Comparison of ENCODE assay signal across 17 mouse cellular contexts in genomic region chr2:83692651-83693545, GRCm38 (mm10). TPM values are rescaled to one million over a fixed set of nuclear protein-coding genes. Genes with fewer than 3 reads are reported as not detected.
DNase-seq lines count a peak whose midpoint lies in the region; ATAC-seq lines count a peak whose summit lies in the region.
"Had no signal": no experiment of that assay in that cellular context is flagged by ENCODE, and none has a peak within 500 bp of the region (broad histone marks: within the 10 kb centered on the region; RNA-seq: fewer than 3 reads in every experiment).

No protein-coding gene starts in this region.

- H3K4me1 ChIP-seq in intestine, embryonic 16.5 days (ENCODE audit: control insufficient read depth, insufficient read depth, low read length) = no peaks in the 10 kb centered on the region
- H3K4me1 ChIP-seq: limb, embryonic 15.5 days; stomach, embryonic 15.5 days had no signal

- peak; percentile 44 for DNase-seq in heart, adult 11 months
- no peak for DNase-seq in heart, adult 18-20 months
- DNase-seq in ES-CJ7 (ENCODE audit: low read depth, low spot score) = peak; percentile 91
- DNase-seq in kidney, adult 18-20 months = peak; percentile 56
- DNase-seq in kidney, postnatal 25 days = peak; percentile 46 to 64
- DNase-seq in gastrocnemius, postnatal 10 days = no peak
- DNase-seq: B cell, adult 2 months; cerebellum, adult 9-10 months; embryo, embryonic 11 days; heart, postnatal 36 days; lung, adult 18-20 months had no signal

- H3K36me3 ChIP-seq in intestine, embryonic 16.5 days (ENCODE audit: control insufficient read depth, insufficient read depth, low read length) = no peaks in the 10 kb centered on the region
- H3K36me3 ChIP-seq: limb, embryonic 15.5 days; stomach, embryonic 15.5 days had no signal

- 44% methylated on average over 10 of the region's 10 CpGs for WGBS in intestine, embryonic 16.5 days

- H3K27ac ChIP-seq in intestine, embryonic 16.5 days (ENCODE audit: low read length) = no peak overlapping the region
- H3K27ac ChIP-seq: limb, embryonic 15.5 days; macrophage; stomach, embryonic 15.5 days had no signal

- no peaks in the 10 kb centered on the region for H3K9me3 ChIP-seq in intestine, embryonic 16.5 days (ENCODE audit: control insufficient read depth, low read length)
- H3K9me3 ChIP-seq: limb, embryonic 15.5 days; stomach, embryonic 15.5 days had no signal

- no peak overlapping the region for H3K4me2 ChIP-seq in intestine, embryonic 16.5 days (ENCODE audit: low read depth, low read length)
- H3K4me2 ChIP-seq: heart, embryonic 11.5 days; limb, embryonic 15.5 days; stomach, embryonic 15.5 days had no signal

- no peaks in the 10 kb centered on the region for H3K27me3 ChIP-seq in intestine, embryonic 16.5 days (replicated peaks; ENCODE audit: control insufficient read depth, insufficient read depth, low read length)
- H3K27me3 ChIP-seq: limb, embryonic 15.5 days; stomach, embryonic 15.5 days had no signal

- no peak for ATAC-seq in erythroblast, adult 5-6 weeks (replicated peaks; ENCODE audit: low FRiP score, poor library complexity, severe bottlenecking)
- ATAC-seq in intestine, embryonic 16.5 days = no peak

- H3K9ac ChIP-seq in intestine, embryonic 16.5 days (ENCODE audit: low read depth, low read length) = no peak overlapping the region
- H3K9ac ChIP-seq: limb, embryonic 15.5 days; stomach, embryonic 15.5 days had no signal

- no peak overlapping the region for H3K4me3 ChIP-seq in intestine, embryonic 16.5 days (ENCODE audit: low read length)
- H3K4me3 ChIP-seq: limb, embryonic 15.5 days; stomach, embryonic 15.5 days had no signal

RNA-seq across cellular contexts. Expression of gene Itgav, which starts 31.3 kb away (rescaled TPM):
- 10 to 100 TPM; 39.0 to 41.1 TPM for total RNA-seq in heart, adult 18-20 months (2021)
- total RNA-seq in erythroblast, adult 5-6 weeks (2015; ENCODE audit: low replicate concordance) = 5.6 and 14.0 TPM in 2 replicates
- total RNA-seq in erythroblast, adult 5-6 weeks (2017; ENCODE audit: low replicate concordance) = 3.5 and 5.3 TPM in 2 replicates
- 10 to 100 TPM; 63.7 to 76.4 TPM for total RNA-seq in gastrocnemius, postnatal 10 days (2021)
- polyA plus RNA-seq in intestine, embryonic 16.5 days (2015; fragmentation: Nextera tagmentation; extraction: Ambion mirVana) = 39.6 and 45.7 TPM in 2 replicates

RNA-seq across cellular contexts. Expression of gene Zc3h15, which starts 48.7 kb away (rescaled TPM):
- 10 to 100 TPM; 56.8 to 60.7 TPM for total RNA-seq in heart, adult 18-20 months (2021)
- total RNA-seq in erythroblast, adult 5-6 weeks (2015; ENCODE audit: low replicate concordance) = 54.6 and 65.2 TPM in 2 replicates
- 96.3 and 134 TPM in 2 replicates for total RNA-seq in erythroblast, adult 5-6 weeks (2017; ENCODE audit: low replicate concordance)
- 10 to 100 TPM; 57.6 to 67.6 TPM for total RNA-seq in gastrocnemius, postnatal 10 days (2021)
- polyA plus RNA-seq in intestine, embryonic 16.5 days (2015; fragmentation: Nextera tagmentation; extraction: Ambion mirVana) = 99.0 and 113 TPM in 2 replicates

Comparison
In these comparisons a context has a peak if more than half of its experiments do, and no peak if none do; other contexts are left out.
1. DNase-seq: peak in heart, adult 11 months (single experiment), ES-CJ7 (single experiment), kidney, adult 18-20 months (single experiment) and kidney, postnatal 25 days (2 of 2); none in heart, adult 18-20 months (0 of 2) and gastrocnemius, postnatal 10 days (single experiment).